Mouse (Mus musculus) lung, adult 18-20 months (tissue): ENCODE measurements around the gene Mylk2.

Experiments
- DNase-seq, 2 experiments: peaks; one replicate each; pipeline ENCODE4 v3.0.0; 2022; ENCODE audit warnings: mixed read lengths in 2 of 2

Gene Mylk2

DNA sequence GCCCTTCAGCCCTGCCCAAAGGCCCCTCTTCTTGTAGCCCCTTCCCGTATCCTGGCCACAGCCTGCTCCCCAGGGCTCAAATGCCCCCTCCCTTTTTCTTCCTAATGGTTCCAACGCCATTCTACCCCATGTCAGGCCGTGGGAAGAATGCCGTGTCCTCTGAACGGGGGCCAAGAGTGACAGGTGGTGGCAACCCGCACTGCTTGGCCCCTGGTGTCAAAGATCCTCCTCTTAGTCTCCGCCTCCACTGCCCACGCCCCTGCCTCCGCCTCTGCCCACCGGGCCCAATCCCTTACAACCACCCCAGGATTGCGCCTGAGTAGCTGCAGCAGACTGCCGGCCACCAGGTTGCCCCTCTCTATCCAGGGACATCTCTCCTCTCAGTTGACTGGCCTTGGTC is at the start of gene Mylk2:
Gene Mylk2 (plus strand): TSS at position 322 of the 400 bp plus-strand sequence.
- no peak for DNase-seq

DNA sequence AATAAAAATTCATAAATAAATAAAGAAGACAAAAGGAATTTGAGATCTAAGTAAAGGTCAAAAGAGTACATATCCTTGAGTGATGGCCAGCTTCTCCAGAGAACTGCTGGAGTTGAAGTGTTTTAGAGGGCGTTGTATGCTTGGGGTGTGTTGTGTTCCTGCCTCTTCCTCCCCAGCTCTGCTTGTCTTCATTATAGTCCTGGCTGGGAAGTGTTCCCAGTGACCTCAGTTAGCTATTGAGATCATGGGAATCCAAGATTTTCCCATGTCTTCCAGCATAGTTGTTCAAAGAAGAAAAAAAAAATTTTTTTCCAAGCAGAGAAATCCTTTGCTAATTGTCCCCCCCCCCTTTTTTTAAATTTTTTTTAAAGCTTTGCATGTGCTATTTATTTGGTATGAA is 49.3 kb upstream of the Mylk2 start:
- no peak for DNase-seq

DNA sequence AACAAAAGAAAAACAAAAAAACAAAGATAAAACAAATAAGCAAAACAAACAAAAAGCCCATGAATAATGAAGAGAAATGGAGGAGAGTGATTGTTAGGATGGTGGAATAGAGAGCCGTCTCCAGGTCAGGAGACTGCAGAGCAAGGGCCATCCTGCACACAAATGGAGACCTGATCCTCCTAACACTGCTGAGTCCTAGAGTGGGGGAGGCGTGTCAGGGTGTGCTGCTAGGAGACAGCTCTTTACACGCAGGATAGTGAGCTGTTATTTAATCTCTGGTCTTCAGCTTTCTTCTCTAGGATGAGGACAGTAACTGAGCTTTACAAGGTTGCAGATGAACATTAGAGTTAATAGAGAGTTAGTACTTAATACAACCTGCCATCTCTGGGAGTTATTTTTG is 48.5 kb upstream of the Mylk2 start:
- no peak for DNase-seq

DNA sequence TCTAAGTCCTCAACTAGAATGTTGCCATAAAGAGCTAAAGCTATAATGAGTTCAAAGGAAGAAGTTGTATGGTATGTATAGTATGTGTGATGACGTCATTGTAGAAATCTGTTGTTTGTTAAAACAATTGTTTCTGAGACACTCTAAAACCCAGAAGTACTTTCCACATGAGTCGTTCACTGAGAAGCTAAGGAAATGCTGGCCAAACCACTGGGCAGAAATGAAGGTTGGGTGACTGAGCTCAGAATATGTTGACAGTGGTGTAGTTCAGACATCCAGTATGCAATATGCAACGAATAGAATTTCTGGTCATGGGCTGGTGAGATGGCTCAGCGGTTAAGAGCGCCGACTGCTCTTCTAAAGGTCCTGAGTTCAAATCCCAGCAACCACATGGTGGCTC is 47.8 kb upstream of the Mylk2 start:
- DNase-seq, result no peak

DNA sequence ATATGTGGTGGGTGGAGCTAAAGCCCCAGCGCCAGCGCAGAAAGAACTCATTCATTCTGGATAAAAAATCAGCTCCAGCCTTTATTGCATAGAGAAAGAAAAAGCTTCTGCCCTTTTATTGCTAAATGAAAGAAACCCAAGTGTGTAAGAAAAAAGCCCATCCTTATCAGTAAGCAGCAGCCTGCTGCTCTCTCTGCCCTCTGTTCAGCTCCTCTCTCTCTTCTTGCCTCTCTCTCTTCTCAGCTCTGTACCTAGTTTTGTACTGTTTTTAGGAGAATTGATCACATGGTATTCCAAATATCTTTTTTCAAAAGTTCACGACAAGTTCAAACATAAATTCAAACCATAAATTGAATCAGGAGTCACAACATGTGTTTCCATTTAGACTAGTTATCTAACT is 32.9 kb upstream of the Mylk2 start:
- DNase-seq, result no peak

DNA sequence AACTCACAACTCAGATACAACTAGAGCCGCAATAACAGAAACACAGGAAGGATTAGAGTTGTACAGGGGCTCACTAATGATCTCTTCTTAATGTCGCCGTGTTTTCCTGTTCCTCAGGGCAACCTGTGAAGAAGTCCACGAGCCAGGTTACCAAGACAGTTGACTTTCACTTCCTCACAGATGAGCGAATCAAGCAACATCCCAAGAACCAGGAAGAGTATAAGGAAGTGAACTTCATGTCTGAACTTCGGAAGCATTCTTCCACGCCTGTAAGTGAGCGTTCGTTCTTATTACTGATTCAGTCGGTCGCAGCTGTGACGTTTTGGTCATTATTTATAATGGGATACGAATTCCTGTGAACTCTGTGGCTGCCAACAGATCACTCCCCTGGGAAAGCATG is 30.3 kb upstream of the Mylk2 start:
- no peak for DNase-seq

DNA sequence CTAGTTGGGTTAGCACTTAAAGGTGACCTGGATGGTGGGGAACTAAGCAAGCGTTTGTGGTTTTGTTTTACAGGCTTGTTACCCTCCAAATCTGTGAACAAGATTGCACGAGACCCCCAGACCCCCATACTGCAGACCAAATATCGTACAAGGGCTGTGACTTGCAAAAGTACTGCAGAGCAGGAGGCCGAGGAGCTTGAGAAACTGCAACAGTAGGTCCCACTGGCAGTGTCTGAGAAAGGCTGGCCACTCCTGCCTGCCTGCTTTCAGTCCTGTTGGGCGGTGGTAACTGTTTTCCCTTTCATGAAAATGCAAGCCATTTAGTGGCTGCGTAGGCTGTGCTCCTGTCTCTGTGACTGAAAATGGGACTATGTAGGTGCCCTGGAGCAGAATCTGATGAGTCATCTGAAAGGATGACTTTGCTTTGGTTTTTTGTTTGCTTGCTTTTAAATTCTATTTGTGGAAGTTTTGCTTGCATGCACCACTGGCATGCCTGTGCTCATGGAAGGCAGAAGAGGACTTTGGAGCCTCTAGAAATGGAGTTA is 27.0 kb upstream of the Mylk2 start:
- DNase-seq, result no peak

DNA sequence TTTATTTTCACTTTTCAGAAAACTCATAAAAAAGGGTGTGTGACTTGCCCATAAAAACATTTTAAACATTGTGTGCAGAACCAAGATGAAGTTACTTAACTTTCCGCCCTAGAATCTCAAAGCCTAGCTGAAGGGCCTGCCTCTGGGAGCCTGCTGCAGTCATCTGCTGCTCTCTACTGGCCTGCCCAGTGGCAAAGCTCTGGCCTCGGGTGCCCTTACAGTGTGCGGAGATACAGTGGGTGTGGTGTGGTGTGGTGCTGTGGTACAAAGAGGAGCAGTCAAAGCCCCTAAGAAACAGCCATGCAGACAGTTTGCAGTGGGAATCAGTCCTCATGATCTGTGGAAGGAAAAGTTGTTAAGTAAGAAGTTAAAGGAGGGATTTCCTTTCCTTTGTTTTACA is 23.9 kb upstream of the Mylk2 start:
- DNase-seq, result no peak

DNA sequence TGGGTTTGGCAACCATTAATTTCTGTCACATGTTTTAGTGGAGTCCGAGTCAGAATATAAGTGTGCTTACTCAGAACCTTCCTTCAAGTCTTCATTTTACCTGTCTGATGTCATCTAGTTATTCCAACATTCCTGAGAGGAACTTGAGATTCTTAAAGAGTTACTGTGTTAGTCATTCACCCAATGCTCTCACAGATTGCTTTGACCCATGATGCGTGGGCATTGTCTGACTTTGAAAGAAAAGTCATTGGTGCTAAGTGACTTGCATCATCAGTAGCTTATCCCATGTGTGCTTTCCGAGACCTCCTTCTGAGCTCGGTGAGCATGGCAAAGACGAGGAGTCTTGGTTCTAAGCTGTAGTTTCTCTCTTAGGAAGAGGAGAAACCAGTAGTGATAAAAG is 22.4 kb upstream of the Mylk2 start:
- no peak for DNase-seq

DNA sequence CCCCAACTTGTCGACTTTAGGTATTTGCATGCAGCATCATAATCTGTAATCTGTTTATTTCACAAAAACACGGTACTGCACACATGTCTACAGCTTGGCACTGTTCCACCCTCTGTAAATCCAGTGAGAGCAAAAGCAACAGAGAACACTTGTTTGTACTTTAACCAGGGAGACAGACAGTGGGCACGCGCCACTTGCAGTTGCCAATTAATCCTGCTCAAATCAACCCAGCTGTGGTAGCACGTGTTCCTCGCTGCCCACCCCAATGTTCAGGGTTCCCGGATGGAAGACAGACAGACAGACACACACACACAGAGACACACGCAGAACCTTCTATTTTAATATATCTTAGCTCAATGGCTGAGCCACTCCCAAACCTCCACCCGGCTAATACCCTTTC is 15.3 kb upstream of the Mylk2 start:
- DNase-seq, result no peak

DNA sequence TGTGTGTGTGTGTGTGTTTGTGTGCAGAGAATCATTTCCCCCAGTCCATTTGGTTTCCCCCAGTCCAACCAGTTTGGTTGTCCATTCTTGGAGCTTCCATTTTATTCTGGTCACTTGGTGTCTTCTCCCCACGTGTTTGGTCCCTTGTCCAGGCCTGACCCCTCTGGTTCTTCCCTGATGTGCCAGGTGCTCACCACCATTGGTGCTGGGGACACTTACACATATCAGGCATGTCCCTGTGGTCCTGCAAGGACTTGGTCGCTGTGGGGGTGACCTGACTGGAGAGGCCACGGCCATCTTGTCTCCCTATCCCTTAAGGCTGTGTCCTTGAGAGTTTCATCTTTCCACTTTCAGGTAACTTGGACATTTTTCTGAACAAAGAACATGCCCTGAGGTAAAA is 14.2 kb upstream of the Mylk2 start:
- no peak for DNase-seq

DNA sequence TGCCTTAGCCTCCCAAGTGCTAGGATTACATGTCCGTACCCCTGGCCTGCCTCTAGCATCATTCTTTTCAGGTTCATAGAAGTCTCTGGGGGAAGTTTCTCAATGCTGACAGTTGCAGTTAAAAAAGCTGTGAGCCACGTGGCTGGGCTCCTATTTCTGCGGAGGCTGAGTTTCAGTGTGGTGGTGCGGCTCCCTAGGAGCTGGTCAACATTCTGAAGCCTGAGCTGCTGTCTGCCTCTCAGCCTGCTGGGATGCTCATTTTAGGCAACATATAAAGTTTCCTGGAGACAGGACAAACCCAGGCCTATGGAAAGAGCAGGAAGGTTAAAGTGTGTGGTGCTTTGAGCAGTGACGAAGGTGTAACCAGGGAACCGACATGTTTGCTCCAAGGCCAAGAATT is 12.1 kb upstream of the Mylk2 start:
- DNase-seq, result no peak

DNA sequence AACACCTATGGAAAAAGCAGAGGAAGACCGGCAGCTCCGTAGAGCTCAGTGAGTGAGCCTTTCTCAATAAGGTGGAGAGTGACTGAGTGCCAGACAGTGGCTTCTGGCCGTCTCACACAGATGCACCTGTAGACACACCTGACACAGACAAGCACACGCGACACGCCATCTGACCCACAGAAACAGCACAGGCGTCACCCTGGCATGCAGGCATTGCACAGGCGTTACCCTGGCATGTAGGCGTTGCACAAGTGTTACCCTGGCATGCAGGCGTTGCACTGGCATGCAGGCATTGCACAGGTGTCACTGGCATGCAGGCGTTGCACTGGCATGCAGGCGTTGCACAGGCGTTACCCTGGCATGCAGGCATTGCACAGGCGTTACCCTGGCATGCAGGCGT is 9.9 kb upstream of the Mylk2 start:
- DNase-seq, result no peak

DNA sequence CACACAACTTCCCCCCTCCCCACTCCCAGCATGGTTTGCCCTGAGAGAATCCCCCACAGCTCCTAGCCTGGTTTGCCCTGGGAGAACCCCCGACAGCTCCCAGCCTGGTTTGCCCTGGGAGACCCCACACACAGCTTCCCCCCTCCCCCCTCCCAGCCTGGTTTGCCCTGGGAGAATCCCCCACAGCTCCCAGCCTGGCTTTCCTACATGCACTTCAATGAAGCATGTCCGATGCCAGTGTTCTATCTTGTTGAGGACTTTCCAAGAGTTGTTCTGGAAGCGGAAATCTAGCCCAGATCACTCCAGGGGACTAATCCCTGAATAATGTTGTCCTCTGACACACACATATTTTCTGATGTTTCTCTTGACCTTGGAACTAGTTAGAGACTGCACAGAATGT is 8.5 kb upstream of the Mylk2 start:
- no peak for DNase-seq

DNA sequence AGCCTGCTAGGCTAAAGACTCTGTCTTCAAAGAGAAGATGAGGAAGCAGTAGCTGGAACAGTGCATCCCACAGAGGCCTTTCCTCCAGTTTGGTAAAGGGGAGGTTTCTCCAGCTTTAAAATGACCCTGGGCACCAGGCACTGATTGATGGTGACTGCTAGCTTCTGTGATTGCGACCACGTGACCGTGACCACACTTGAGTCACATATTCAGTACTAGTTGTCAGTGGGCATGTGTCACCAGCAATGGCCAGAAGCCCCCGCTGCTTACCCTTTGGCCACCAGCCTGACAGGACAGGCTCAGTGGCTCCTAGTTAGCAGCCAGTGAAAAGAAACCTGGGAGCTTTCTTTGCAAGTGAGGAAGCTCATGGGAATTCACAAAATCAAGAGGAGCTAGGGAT is 7.6 kb upstream of the Mylk2 start:
- DNase-seq, result peak; percentile 32 to 36

DNA sequence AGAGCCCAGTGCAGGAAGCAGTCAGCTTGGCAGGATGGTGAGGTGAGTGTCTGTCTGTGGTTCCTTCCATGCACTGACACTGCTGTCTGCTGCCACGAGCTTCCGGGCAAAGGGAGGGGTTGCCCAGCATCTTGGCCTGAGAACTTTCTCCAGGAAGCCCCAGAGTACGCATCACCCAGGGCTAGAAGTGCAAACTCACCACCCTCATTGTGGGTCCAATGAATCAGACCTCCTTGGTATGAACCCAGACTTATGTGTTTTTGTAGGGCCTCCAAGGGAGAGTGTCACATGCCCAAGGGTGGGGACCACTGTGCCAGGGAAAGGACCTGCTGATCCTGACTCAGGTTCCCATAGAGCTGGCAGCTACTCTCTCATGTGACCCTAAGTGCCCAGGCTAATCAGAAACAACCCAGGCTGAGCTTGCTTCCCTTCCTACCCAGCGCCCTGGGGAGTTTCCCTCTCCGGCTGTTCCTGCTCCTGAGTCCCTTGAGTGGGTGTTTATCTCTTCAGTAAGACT is 7.0 kb upstream of the Mylk2 start:
- peak in 1 of 2 experiments; percentile 20 for DNase-seq

DNA sequence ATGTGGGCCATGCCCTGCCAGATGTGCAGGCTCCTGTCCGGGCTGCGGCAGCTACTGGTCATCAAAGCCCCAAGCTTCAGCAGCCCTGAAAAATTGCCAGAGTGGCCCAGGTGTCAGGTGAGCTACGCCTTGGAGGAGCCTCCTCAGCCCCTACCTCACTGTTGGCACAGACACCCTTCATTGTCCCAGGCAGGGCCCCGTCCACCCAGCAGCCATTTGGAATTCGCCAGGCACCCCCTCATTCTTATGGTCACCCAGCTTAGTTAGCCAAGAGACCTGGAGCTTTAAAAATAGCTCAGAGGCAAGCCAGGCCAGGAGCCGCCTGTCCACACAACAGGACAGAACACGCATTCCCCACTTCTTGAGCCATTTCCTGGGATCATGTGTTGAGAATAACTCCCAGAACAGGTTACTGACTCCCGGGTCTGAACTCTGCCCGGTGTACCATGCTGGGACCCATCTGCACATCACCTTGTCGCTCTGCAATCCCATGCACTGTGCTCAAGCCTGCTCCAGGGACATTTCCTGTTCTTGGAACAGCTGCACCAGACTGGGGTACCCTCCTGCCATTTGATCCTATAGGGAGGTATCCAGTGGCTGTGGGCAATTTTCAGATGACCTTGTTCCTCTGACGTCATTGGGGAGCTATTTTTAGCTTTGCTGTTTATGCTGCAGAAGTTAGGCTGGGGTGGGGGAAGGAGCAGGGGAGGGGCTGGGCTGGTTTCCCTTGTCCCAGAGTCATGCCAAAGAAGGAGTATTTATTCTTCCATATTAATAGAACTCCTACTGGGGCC is 5.9 kb upstream of the Mylk2 start:
- DNase-seq, result no peak

DNA sequence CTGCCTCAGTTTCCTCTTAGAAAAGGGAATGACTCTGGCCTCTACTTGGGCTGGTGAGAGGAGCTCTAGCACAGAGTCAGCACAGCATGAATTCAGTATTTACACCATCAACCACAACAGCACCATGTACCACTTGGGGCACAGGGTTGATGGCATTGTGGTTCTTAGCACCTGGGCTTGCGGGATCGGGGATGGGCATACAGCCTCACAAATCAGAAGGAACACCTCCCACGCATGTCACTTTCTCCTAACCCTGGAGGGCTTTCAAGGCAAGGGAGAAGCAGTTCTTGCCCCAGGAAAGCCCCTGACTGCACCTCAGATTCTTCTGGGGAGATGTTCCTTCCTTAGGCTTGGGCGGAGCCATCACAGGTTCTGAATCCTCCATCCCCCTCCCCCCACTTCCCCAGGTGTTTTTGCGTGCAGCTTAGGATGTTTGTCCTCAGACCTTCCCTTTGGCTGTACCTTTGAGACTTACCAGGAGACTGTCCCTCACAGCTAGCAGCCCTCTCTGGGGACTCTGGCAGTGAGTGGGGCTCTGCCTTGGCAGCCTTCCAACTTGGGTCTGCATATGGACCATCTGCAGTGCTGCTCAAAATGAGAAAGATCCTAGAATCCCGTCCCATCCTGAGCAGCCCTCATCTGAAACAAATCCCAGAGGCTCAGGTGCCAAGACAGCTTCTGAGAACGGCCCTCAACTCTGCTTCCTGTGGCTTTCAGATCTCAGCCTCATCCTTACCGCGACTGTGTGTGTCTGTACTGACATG is 4.7 kb upstream of the Mylk2 start:
- no peak for DNase-seq

DNA sequence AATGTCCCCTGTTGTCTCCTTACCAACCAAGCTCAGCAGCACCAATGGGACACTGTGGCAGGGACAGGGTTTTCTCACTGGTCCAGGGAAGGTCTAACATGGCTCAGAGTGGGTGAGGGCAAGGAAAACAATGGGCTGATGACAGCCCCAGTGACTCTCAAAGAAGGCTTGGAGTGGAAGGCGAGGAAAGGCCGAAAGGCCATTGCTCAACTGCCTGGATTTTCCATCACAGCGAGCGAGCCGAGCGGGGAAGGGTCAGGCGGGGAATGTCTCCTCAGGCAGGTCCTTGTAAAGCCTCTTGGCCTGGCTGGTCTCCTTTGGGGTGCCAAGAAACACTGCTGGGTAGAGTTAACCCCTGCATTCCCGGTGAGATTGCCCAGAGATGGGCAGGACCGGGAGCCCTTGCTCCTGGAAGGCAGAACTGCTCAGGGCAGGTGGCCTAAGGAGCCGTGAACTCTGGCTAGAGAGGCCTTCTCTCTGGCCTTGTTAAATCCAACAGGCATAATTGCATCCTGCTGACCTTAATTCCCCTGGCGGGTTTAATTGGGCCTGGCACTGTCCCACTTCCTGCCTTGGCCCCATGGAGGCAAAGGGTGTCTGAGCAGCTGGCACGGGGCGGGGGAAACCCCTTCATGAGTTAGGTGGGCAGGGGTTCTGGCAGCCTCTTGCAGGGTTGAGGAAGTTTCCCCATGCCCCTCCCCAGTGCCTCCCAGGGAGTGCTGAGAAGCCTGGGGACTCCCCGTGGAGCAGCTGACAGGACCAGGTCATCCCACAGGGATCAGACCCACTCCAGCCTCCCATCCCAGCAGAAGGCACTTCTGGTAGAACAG is 3.8 kb upstream of the Mylk2 start:
- DNase-seq, result no peak

DNA sequence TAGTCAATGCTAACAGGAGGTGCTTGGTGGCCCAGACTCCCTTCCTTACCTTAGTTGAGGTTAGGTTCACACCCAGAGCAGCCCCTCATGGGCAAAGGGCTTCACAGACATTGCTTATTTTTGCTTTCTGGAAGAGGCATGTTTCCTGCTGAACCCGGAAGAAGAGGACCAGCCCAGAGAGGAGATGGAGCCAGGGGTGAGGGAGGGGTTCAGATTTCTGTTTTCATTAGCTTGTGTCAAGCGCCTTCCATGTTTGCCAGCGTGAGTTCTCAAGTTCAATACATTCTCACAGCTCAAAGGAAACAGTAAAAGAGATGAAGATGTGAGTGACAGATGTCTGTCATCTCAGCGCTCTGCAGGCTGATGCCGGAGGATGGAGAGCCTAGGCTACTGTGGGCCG is 1.3 kb upstream of the Mylk2 start:
- no peak for DNase-seq

DNA sequence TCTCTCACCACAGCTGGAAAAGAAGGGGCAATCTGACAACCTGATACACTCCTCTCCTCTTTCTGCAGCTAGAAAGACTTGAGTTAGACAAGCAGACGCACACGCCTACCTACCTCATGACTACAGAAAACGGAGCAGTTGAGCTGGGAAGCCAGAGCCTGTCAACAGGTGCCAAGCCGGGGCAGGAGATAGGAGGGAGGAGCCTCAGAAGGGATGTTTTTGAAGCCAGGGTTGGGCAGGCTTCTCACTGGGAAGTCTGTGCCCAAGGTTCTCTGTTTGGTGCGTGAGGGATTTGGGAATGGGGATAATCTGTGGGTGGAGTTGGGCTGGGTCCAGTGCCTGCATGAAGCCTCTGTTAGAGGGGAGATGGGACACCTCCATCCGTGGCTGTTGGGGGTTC is 280 bp downstream of the Mylk2 start:
- DNase-seq, result no peak

DNA sequence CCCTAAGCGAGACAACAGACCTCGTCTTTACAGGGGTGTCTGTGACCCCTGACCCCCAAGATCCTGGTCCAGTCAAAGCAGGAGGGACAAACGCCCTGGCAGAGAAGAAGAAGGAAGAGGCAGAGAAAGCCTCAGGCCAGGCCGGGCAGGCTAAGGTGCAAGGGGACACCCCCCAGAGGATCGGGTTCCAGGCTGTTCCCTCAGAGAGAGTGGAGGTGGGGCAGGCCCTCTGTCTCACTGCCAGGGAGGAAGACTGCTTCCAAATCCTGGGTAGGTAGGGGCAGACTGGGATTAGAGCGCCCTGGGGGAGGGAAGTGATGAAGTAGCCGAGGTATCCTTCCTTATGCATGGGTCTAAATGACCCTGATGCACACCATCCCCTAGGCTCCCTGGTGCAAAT is 2.3 kb downstream of the Mylk2 start:
- DNase-seq, result no peak
